Mouse (Mus musculus) neural tube, embryonic 11.5 days (tissue): ENCODE results near the gene Galt. TPM values are rescaled to one million over a fixed set of nuclear protein-coding genes. Genes with fewer than 3 reads are reported as not detected.
"Not testable (repeated sequence)": the region's sequence is repeated elsewhere in the genome, so short reads cannot be mapped to it uniquely, and the experiment has no call there.

ENCODE experiments used
- ATAC-seq: fragments of 200-750 bp; cut with Nextera tagmentation; 2 replicates; pipeline ENCODE4 v1.8.0; 2017; ENCODE audit warnings: moderate number of reproducible peaks, mild to moderate bottlenecking, moderate TSS enrichment, moderate library complexity; ENCODE audit not compliant: insufficient read depth, low FRiP score, low TSS enrichment
- DNase-seq: peaks from one replicate; pipeline ENCODE4 v3.0.0-alpha.2; 2015; ENCODE audit warnings: low spot score
- H3K27ac ChIP-seq: fragments of 300-500 bp; sonication (generic); 2 replicates; pipeline ENCODE4 v1.5.1; 2014; ENCODE audit warnings: low read depth, mild to moderate bottlenecking, low read length
- H3K27me3 ChIP-seq: fragments of 300-500 bp; sonication (generic); 2 replicates; pipeline ENCODE4 v1.6.1; 2014; ENCODE audit warnings: mild to moderate bottlenecking, low read length, mixed read lengths; ENCODE audit not compliant: control insufficient read depth, insufficient read depth
- H3K36me3 ChIP-seq: fragments of 300-500 bp; sonication (generic); 2 replicates; pipeline ENCODE4 v1.6.1; 2014; ENCODE audit warnings: mild to moderate bottlenecking, low read length, moderate library complexity, mixed read lengths; ENCODE audit not compliant: control insufficient read depth, insufficient read depth
- H3K4me1 ChIP-seq: fragments of 300-500 bp; sonication (generic); 2 replicates; pipeline ENCODE4 v1.6.1; 2014; ENCODE audit warnings: low read length, mixed read lengths; ENCODE audit not compliant: control insufficient read depth, insufficient read depth
- H3K4me2 ChIP-seq: fragments of 300-500 bp; sonication (generic); 2 replicates; pipeline ENCODE4 v1.6.1; 2014; ENCODE audit warnings: low read depth, mild to moderate bottlenecking, moderate library complexity
- H3K4me3 ChIP-seq: fragments of 300-500 bp; sonication (generic); 2 replicates; pipeline ENCODE4 v1.5.1; 2014; ENCODE audit warnings: low read depth, low read length
- H3K9ac ChIP-seq: fragments of 300-500 bp; sonication (generic); 2 replicates; pipeline ENCODE4 v1.6.1; 2014; ENCODE audit warnings: mild to moderate bottlenecking, low read length
- H3K9me3 ChIP-seq: fragments of 300-500 bp; sonication (generic); 2 replicates; pipeline ENCODE4 v1.6.1; 2016; ENCODE audit warnings: low read length; ENCODE audit not compliant: control insufficient read depth
- WGBS: fragments of 180-500 bp; shearing (Covaris S2); extraction: QIAGEN DNeasy Blood & Tissue Kit; methylation state at CpG from one replicate; pipeline ENCODE4 v1.1.7; 2014; 5-methylcytosine and 5-hydroxymethylcytosine counted together
- polyA plus RNA-seq: library from polyadenylated mRNA; unstranded; fragments of >200 nt; fragmentation: Nextera tagmentation; extraction: Ambion mirVana; gene quantifications from 2 replicates; pipeline ENCODE4 v1.2.1, GENCODE M21; 2014

The Galt gene
- polyA plus RNA-seq, 1 experiment from 2014 or later: 22.7 TPM

DNA sequence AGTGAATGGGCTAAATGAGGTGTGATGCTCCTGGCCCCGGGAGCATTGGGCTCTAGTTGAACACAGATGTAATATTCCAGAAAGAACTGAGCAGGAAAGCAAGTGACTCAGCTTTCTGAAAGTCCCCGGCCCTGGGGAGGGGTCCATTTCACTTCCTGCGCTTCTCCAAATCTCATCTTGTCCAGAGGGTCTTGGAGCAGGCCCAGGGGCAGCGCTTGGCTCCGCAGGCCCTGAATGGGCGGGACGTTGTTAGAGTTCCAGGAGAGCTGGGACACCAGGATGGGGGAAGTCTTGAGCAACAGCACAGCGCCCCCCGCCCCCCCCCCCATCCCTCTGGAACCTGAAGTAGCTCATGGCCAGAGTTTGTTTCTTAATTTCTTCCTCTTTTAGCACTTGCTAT lies 26.2 kb downstream of the Galt start:
- DNase-seq, H3K27ac ChIP-seq, H3K9me3 ChIP-seq, H3K27me3 ChIP-seq, H3K9ac ChIP-seq, H3K4me2 ChIP-seq, H3K4me3 ChIP-seq, ATAC-seq, H3K4me1 ChIP-seq, H3K36me3 ChIP-seq: not testable (repeated sequence)
- 18% methylated on average over 8 of the region's 9 CpGs for WGBS

DNA sequence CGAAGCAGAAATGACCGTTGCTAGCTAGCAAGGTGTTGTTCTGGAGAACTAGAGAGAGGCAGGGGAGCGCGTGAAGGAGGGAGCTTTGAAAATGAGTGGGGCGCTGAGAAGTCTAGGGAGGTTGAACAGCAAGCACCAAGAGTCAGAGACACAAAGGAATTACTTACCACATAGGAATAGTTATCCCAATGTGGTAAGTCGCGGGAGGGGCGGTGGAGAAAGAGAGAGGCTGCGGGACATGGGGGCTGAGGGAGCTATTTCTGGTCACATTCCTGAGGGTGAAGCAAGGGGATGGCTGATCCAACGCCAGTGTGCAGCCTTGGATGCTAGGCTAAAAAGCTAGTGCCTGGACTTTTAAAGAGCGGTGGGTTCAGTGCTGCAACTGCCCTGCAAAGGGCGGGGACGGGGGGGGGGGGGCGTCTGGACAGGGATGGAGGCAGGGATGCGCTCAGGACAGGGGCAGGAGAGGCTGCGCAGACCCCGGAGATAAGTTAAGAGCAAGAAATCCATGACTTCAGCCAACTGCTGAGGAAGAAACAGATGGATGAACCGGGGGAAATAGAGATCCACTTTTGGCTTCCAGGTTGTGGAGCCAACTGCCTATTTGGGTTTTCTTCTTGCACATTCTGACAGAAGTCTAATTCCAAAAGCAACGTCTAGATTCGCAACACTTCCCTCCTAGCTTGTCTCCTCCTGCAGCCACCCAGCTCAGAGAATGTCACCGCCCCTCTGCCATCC lies 26.9 kb downstream of the Galt start:
- H3K9ac ChIP-seq, H3K27me3 ChIP-seq, H3K4me2 ChIP-seq, H3K27ac ChIP-seq, H3K4me3 ChIP-seq, H3K4me1 ChIP-seq, H3K9me3 ChIP-seq, ATAC-seq, H3K36me3 ChIP-seq: not testable (repeated sequence)
- WGBS: 18% methylated on average over 18 of the region's 21 CpGs
- DNase-seq: peak; percentile 6

DNA sequence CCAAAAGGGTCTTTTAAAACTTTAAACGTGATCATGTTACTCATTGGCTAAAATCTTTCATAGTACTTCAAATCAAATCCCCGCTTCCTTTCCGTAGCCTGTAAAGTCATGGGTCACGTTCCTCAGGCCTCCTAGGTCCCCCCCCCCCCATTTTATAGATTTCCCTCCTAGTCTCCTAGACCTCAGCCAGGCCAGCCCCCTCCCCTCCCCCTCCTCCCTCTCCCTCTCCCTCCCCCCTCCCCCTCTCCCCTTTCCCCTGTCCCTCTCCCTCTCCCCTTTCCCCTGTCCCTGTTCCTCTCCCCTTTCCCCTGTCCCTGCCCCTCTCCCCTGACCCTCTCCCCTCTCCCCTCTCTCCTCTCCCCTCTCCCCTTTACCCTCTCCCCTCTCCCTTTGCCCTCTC lies 27.7 kb downstream of the Galt start:
- not testable (repeated sequence) for H3K9ac ChIP-seq, H3K4me3 ChIP-seq, H3K27me3 ChIP-seq, H3K4me1 ChIP-seq, H3K9me3 ChIP-seq, ATAC-seq, DNase-seq, H3K36me3 ChIP-seq, H3K4me2 ChIP-seq, H3K27ac ChIP-seq
- 33% methylated on average over 4 of the region's 4 CpGs for WGBS

DNA sequence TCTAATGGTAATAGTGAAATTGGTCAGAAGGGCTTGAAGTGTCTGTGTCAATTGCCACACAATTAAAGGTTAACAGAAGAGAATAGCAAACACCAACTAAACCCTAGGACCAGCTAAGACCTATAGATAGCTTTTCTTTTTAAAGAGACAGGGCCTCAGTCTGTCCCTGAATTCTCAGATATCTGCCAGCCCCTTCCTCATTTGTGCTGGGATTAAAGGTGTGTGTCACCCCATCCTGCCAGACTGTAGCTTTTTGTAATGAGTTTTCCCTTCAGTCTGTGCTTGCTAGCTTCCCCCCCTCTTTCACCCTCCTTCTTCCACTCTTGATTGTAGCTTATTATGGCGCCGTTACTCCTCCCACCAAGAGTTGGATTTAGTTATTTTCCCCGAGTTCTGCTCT lies 28.2 kb downstream of the Galt start:
- not testable (repeated sequence) for H3K27ac ChIP-seq

More for the DNA sequence above, 28.2 kb downstream of the Galt start:
- ATAC-seq, H3K4me1 ChIP-seq, H3K36me3 ChIP-seq, H3K9me3 ChIP-seq, H3K4me2 ChIP-seq, H3K4me3 ChIP-seq, DNase-seq, H3K27me3 ChIP-seq, H3K9ac ChIP-seq: not testable (repeated sequence)
- WGBS: 36% methylated on average over 3 of the region's 3 CpGs

Other genes starting within 250 kb of the Galt start
- 2.5 and 3.4 TPM in 2 replicates for gene 1110017D15Rik, start 237.9 kb upstream of the Galt start, polyA plus RNA-seq
- 10.2 and 11.6 TPM in 2 replicates for gene Fam219a, start 185.7 kb upstream of the Galt start, polyA plus RNA-seq
- 0.62 and 2.8 TPM in 2 replicates for gene Dnaic1, start 185.5 kb upstream of the Galt start, polyA plus RNA-seq
- 36.9 and 43.3 TPM in 2 replicates for gene Enho, start 114.9 kb upstream of the Galt start, polyA plus RNA-seq
- gene Cntfr, start 58.1 kb upstream of the Galt start, polyA plus RNA-seq: 43.8 and 44.2 TPM in 2 replicates
- 65.9 and 82.1 TPM in 2 replicates for gene Il11ra1, start 55.2 kb upstream of the Galt start, polyA plus RNA-seq
- 80.4 and 81.2 TPM in 2 replicates for gene Rpp25l, start 41.7 kb upstream of the Galt start, polyA plus RNA-seq
- 171 and 180 TPM in 2 replicates for gene Dctn3, start 32.1 kb upstream of the Galt start, polyA plus RNA-seq
- gene Arid3c, start 24.1 kb upstream of the Galt start, polyA plus RNA-seq: 1.2 and 2.0 TPM in 2 replicates
- 77.8 and 83.7 TPM in 2 replicates for gene Sigmar1, start 929 bp downstream of the Galt start, polyA plus RNA-seq
- 64.8 and 69.6 TPM in 2 replicates for gene Ccl27a, start 19.0 kb downstream of the Galt start, polyA plus RNA-seq
- not detected in 2 replicates for gene Gm21541, start 148.4 kb downstream of the Galt start, polyA plus RNA-seq
- 1.6 and 2.1 TPM in 2 replicates for gene Gm20878, start 186.3 kb downstream of the Galt start, polyA plus RNA-seq
- gene Fam205a4, start 210.8 kb downstream of the Galt start, polyA plus RNA-seq: not detected in 2 replicates